9 mouse cellular contexts compared by ENCODE assay signal in genomic region chr7:6777107-6777506, GRCm38 (mm10). TPM values are rescaled to one million over a fixed set of nuclear protein-coding genes. Genes with fewer than 3 reads are reported as not detected.
A peak's percentile ranks its signal among the peaks of the same experiment; 100 is the strongest.
DNase-seq lines count a peak whose midpoint lies in the region; ATAC-seq lines count a peak whose summit lies in the region.
"Had no signal": no experiment of that assay in that cellular context is flagged by ENCODE, and none has a peak within 500 bp of the region (broad histone marks: within the 10 kb centered on the region; RNA-seq: fewer than 3 reads in every experiment).

No protein-coding gene starts in this region.

- DNase-seq in cerebellum, adult 8-10 months, result peak; percentile 2
- no peak for DNase-seq in cerebellum, adult 11 months
- peak; percentile 78 for DNase-seq in left cerebral cortex, postnatal 4 days
- no peak for DNase-seq in left cerebral cortex, adult 18-20 months (ENCODE audit: low spot score in 2 of 2)
- DNase-seq in forebrain, embryonic 11.5 days (ENCODE audit: low spot score), result no peak

- no peaks in the 10 kb centered on the region for H3K27me3 ChIP-seq in limb, embryonic 13.5 days
- no peaks in the 10 kb centered on the region for H3K27me3 ChIP-seq in neural tube, embryonic 15.5 days (replicated peaks)
- no peaks in the 10 kb centered on the region for H3K27me3 ChIP-seq in forebrain, embryonic 11.5 days (ENCODE audit: control insufficient read depth, insufficient read depth, low read length)

- peak overlapping the region; percentile 76 for H3K27ac ChIP-seq in limb, embryonic 13.5 days
- H3K27ac ChIP-seq in neural tube, embryonic 15.5 days (replicated peaks), result peak overlapping the region; percentile 38; the same call in 1 of the 2 replicates
- H3K27ac ChIP-seq in forebrain, embryonic 11.5 days (ENCODE audit: low read depth, low read length), result no peak overlapping the region
- H3K27ac ChIP-seq: macrophage had no signal

- no peaks in the 10 kb centered on the region for H3K36me3 ChIP-seq in limb, embryonic 13.5 days
- H3K36me3 ChIP-seq in neural tube, embryonic 15.5 days, result no peaks in the 10 kb centered on the region
- no peaks in the 10 kb centered on the region for H3K36me3 ChIP-seq in forebrain, embryonic 11.5 days (ENCODE audit: control insufficient read depth, insufficient read depth, low read length)

- no peak overlapping the region for H3K4me2 ChIP-seq in limb, embryonic 13.5 days (replicated peaks)
- H3K4me2 ChIP-seq in neural tube, embryonic 15.5 days, result no peak overlapping the region
- no peak overlapping the region for H3K4me2 ChIP-seq in forebrain, embryonic 11.5 days (ENCODE audit: low read depth, low read length, severe bottlenecking)

- H3K4me3 ChIP-seq in limb, embryonic 13.5 days, result no peak overlapping the region
- no peak overlapping the region for H3K4me3 ChIP-seq in neural tube, embryonic 15.5 days (replicated peaks)
- no peak overlapping the region for H3K4me3 ChIP-seq in forebrain, embryonic 11.5 days (ENCODE audit: low read depth, low read length)

- intact Hi-C loops in left cerebral cortex, postnatal 4 days (cut with DNase I), result no loop called here

- H3K4me1 ChIP-seq in limb, embryonic 13.5 days, result peaks cover 35% of the 10 kb centered on the region
- peaks cover 15% of the 10 kb centered on the region; the same call in 1 of the 2 replicates for H3K4me1 ChIP-seq in neural tube, embryonic 15.5 days
- peaks cover 3% of the 10 kb centered on the region; the same call in 1 of the 2 replicates for H3K4me1 ChIP-seq in forebrain, embryonic 11.5 days (replicated peaks; ENCODE audit: control insufficient read depth, insufficient read depth, low read length)

- ATAC-seq in limb, embryonic 13.5 days (ENCODE audit: low FRiP score, low read depth), result peak; percentile 41; the same call in 1 of the 2 replicates
- ATAC-seq in neural tube, embryonic 15.5 days (ENCODE audit: low FRiP score), result no peak
- no peak for ATAC-seq in erythroblast, adult 5-6 weeks (replicated peaks; ENCODE audit: low FRiP score, poor library complexity, severe bottlenecking)
- no peak for ATAC-seq in forebrain, embryonic 11.5 days (replicated peaks; ENCODE audit: low FRiP score)

- H3K9me3 ChIP-seq in limb, embryonic 13.5 days, result no peaks in the 10 kb centered on the region
- H3K9me3 ChIP-seq in neural tube, embryonic 15.5 days (replicated peaks), result no peaks in the 10 kb centered on the region
- H3K9me3 ChIP-seq in forebrain, embryonic 11.5 days (ENCODE audit: control insufficient read depth, low read length), result no peaks in the 10 kb centered on the region

- WGBS in limb, embryonic 13.5 days, result 55% methylated on average over 2 of the region's 2 CpGs
- WGBS in neural tube, embryonic 15.5 days, result 69% methylated on average over 2 of the region's 2 CpGs
- WGBS in forebrain, embryonic 11.5 days, result 71% methylated on average over 2 of the region's 2 CpGs

- no peak overlapping the region for H3K9ac ChIP-seq in limb, embryonic 13.5 days
- no peak overlapping the region for H3K9ac ChIP-seq in neural tube, embryonic 15.5 days (replicated peaks)
- no peak overlapping the region for H3K9ac ChIP-seq in forebrain, embryonic 11.5 days (ENCODE audit: low read length)

RNA-seq across cellular contexts. Expression of gene Usp29, which starts 46.7 kb away (rescaled TPM):
- 10 to 100 TPM; 52.9 to 67.1 TPM for total RNA-seq in left cerebral cortex, postnatal 4 days (2021)
- 10 to 100 TPM; 42.2 to 44.7 TPM for total RNA-seq in left cerebral cortex, adult 18-20 months (2021)
- polyA plus RNA-seq in limb, embryonic 13.5 days (2015; fragmentation: Nextera tagmentation; extraction: Ambion mirVana), result 13.4 and 14.9 TPM in 2 replicates
- 25.6 and 32.1 TPM in 2 replicates for polyA plus RNA-seq in neural tube, embryonic 15.5 days (2015; fragmentation: Nextera tagmentation; extraction: Ambion mirVana)
- 0.19 TPM in 1 of 2 replicates, not detected in the other for total RNA-seq in erythroblast, adult 5-6 weeks (2015; ENCODE audit: low replicate concordance)
- not detected in 2 replicates for total RNA-seq in erythroblast, adult 5-6 weeks (2017; ENCODE audit: low replicate concordance)
- polyA plus RNA-seq in forebrain, embryonic 11.5 days (2014; fragmentation: Nextera tagmentation; extraction: Ambion mirVana), result 13.3 and 14.4 TPM in 2 replicates
- polyA plus RNA-seq: macrophage had no signal

RNA-seq across cellular contexts. Expression of gene Peg3, which starts 46.9 kb away (rescaled TPM):
- total RNA-seq in left cerebral cortex, postnatal 4 days (2021), result 100 to 1,000 TPM in 1 of 2 experiments, 10 to 100 TPM in 1; 94.3 to 117 TPM
- total RNA-seq in left cerebral cortex, adult 18-20 months (2021), result 100 to 1,000 TPM; 217 to 231 TPM
- 230 and 252 TPM in 2 replicates for polyA plus RNA-seq in limb, embryonic 13.5 days (2015; fragmentation: Nextera tagmentation; extraction: Ambion mirVana)
- 103 and 104 TPM in 2 replicates for polyA plus RNA-seq in neural tube, embryonic 15.5 days (2015; fragmentation: Nextera tagmentation; extraction: Ambion mirVana)
- not detected in 2 replicates for total RNA-seq in erythroblast, adult 5-6 weeks (2015; ENCODE audit: low replicate concordance)
- not detected in 2 replicates for total RNA-seq in erythroblast, adult 5-6 weeks (2017; ENCODE audit: low replicate concordance)
- 100 and 104 TPM in 2 replicates for polyA plus RNA-seq in forebrain, embryonic 11.5 days (2014; fragmentation: Nextera tagmentation; extraction: Ambion mirVana)
- polyA plus RNA-seq: macrophage had no signal

Comparison
In these comparisons a context has a peak if more than half of its experiments do, and no peak if none do; other contexts are left out.
1. DNase-seq: peak in cerebellum, adult 8-10 months (single experiment) and left cerebral cortex, postnatal 4 days (single experiment); none in cerebellum, adult 11 months (single experiment), left cerebral cortex, adult 18-20 months (0 of 2) and forebrain, embryonic 11.5 days (single experiment).
2. RNA of gene Usp29, which starts 46.7 kb away (total RNA-seq): 52.9 to 67.1 TPM in left cerebral cortex, postnatal 4 days and 42.2 to 44.7 TPM in left cerebral cortex, adult 18-20 months; 0.19 TPM in erythroblast, adult 5-6 weeks; every median in the first group is over 10 times any median in the second.
3. RNA of gene Peg3, which starts 46.9 kb away (total RNA-seq): 217 to 231 TPM in left cerebral cortex, adult 18-20 months and 94.3 to 117 TPM in left cerebral cortex, postnatal 4 days; not detected in erythroblast, adult 5-6 weeks; every median in the first group is over 10 times any median in the second.